Mouse (Mus musculus) erythroblast, embryonic 14.5 days (primary cell): ENCODE results near the gene Hist2h2bb. TPM values are rescaled to one million over a fixed set of nuclear protein-coding genes. Genes with fewer than 3 reads are reported as not detected.
"Not testable (repeated sequence)": the region's sequence is repeated elsewhere in the genome, so short reads cannot be mapped to it uniquely, and the experiment has no call there.

Experiments
- H3K27me3 ChIP-seq: 2 replicates; pipeline ENCODE4 v1.6.1; 2012; ENCODE audit warnings: inconsistent platforms; ENCODE audit not compliant: control insufficient read depth
- H3K36me3 ChIP-seq: 2 replicates; pipeline ENCODE4 v1.6.1; 2012; ENCODE audit warnings: mild to moderate bottlenecking, inconsistent platforms; ENCODE audit not compliant: control insufficient read depth
- H3K4me1 ChIP-seq: 2 replicates; pipeline ENCODE4 v1.6.1; 2012; ENCODE audit warnings: inconsistent platforms; ENCODE audit not compliant: control insufficient read depth
- H3K4me3 ChIP-seq: replicated peaks from 2 replicates; pipeline ENCODE3; 2012; ENCODE audit warnings: moderate library complexity, mild to moderate bottlenecking, inconsistent platforms
- H3K9me3 ChIP-seq: 2 replicates; pipeline ENCODE4 v1.6.1; 2012; ENCODE audit warnings: low read length, inconsistent platforms, mixed read lengths; ENCODE audit not compliant: control insufficient read depth
- GATA1 ChIP-seq: IDR thresholded peaks from 2 replicates; pipeline ENCODE4 v1.6.1; 2012; ENCODE audit warnings: low read length, inconsistent platforms, mixed read lengths
- TAL1 ChIP-seq: IDR thresholded peaks from 3 replicates; pipeline ENCODE4 v1.6.1; 2012; ENCODE audit warnings: low read length, inconsistent platforms, mixed read lengths
- polyA plus RNA-seq: library from polyadenylated mRNA; stranded (reverse); fragments of >175 nt; gene quantifications from 2 replicates; pipeline ENCODE4 v1.2.3, GENCODE M21; 2012

Gene Hist2h2bb
- polyA plus RNA-seq, 1 experiment: 1.4 TPM

GRCm38 (mm10) chr3:96230404-96230803, 39.1 kb upstream of the Hist2h2bb start:
- peaks cover 43% of the 10 kb centered on the region for H3K4me1 ChIP-seq
- H3K9me3 ChIP-seq: no peaks in the 10 kb centered on the region
- no peaks in the 10 kb centered on the region for H3K27me3 ChIP-seq

DNA sequence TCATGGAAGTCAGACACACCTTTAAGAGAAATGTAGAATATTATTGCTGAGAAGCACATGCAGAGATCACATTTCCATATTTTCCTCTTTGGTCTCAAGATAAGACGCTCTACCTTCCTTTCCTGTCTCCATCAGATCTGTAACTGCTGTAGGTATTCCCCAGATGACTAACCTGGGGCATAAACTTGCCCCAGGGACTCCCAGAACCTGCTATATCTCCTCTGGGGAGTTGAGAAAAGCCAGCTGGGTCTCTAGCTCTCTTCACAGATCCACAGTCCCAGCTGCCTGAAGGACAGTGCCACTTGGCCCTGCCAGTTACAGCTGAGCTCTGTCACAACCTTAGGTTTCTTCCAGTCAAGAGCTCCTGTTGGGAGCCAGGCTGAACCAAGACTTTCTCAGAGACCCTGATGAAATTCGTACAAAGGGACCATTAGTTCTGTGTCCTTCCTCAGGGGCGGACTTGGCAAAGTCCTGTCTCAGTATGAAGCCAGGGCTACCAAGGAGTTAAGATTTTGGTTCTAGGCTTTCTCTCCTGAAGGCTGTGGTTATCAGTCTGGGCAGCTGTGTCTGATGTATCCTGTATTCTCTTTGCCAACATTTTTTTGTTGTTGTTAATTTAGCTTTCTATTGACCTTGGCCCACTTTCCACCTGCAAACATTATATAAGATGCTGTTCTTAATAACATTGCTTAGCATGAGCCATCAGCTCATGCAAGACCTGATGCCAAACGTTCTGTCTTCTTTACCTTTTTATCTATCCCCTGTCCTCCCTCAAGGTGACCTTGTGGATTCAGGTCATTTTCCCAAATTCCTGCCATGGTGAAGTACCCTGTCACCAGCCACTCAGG, 38.4 kb upstream of the Hist2h2bb start:
- TF ChIP-seq GATA1 (no peak), TAL1 (no peak)
- H3K9me3 ChIP-seq: no peaks in the 10 kb centered on the region
- H3K4me1 ChIP-seq: peaks cover 42% of the 10 kb centered on the region
- H3K4me3 ChIP-seq: no peak overlapping the region
- peaks cover 22% of the 10 kb centered on the region for H3K36me3 ChIP-seq
- no peaks in the 10 kb centered on the region for H3K27me3 ChIP-seq

More at GRCm38 (mm10) chr3:96230404-96230803, 39.1 kb upstream of the Hist2h2bb start:
- TF ChIP-seq GATA1 (no peak), TAL1 (no peak)
- peaks cover 26% of the 10 kb centered on the region for H3K36me3 ChIP-seq
- H3K4me3 ChIP-seq: no peak overlapping the region

DNA sequence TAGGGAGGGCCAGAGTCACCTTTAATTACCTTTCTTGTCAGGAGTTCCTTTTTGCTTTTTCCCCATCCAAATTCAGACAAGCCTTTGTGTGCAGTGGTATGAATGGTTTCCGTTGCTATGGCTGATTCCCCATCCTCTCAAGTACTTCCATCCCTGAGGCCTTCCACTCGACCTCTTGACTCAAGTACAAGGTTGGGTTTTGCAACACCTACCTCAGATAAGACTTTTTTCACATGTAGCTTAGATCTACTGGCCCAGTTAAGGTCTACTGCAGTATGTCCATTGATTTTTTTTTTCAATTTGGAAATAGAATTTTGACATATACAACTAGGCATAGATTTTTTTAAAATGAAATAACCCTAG, 37.8 kb upstream of the Hist2h2bb start:
- Histone ChIP-seq H3K36me3 (peaks cover 19% of the 10 kb centered on the region), H3K4me3 (no peak overlapping the region), H3K9me3 (no peaks in the 10 kb centered on the region), H3K4me1 (peaks cover 41% of the 10 kb centered on the region), H3K27me3 (no peaks in the 10 kb centered on the region)
- TF ChIP-seq TAL1 (no peak), GATA1 (no peak)

GRCm38 (mm10) chr3:96234914-96235313, 34.6 kb upstream of the Hist2h2bb start:
- no peaks in the 10 kb centered on the region for H3K27me3 ChIP-seq
- H3K4me3 ChIP-seq: peak overlapping the region; percentile 65
- peaks cover 44% of the 10 kb centered on the region for H3K4me1 ChIP-seq
- TF ChIP-seq GATA1 (no peak), TAL1 (no peak)
- peaks cover 2% of the 10 kb centered on the region; the same call in 1 of the 2 replicates for H3K36me3 ChIP-seq
- no peaks in the 10 kb centered on the region for H3K9me3 ChIP-seq

DNA sequence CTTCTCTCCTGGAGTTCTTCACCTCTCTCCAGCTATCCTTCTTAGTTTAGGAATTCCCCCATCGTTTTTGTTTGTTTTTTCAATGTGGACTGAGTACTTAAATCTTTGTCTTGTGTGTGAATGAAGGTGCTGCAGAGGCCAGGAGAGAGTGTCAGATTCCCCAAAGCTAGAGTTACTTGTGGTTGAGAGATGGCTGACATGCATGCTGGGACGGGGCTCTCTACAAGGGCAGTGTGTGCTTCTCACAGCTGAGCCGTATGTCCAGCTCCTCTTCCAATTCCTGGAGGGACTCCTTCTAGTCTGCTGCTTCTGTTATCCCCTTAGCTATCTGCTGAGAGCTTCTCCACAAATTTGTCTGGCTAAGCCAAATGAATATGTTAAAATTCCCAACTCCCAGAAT, 33.7 kb upstream of the Hist2h2bb start:
- TF ChIP-seq TAL1: no peak
- peaks cover 49% of the 10 kb centered on the region for H3K4me1 ChIP-seq
- peak overlapping the region; percentile 65 for H3K4me3 ChIP-seq
- no peaks in the 10 kb centered on the region for H3K27me3 ChIP-seq
- peaks cover 2% of the 10 kb centered on the region; the same call in 1 of the 2 replicates for H3K36me3 ChIP-seq
- H3K9me3 ChIP-seq: no peaks in the 10 kb centered on the region

DNA sequence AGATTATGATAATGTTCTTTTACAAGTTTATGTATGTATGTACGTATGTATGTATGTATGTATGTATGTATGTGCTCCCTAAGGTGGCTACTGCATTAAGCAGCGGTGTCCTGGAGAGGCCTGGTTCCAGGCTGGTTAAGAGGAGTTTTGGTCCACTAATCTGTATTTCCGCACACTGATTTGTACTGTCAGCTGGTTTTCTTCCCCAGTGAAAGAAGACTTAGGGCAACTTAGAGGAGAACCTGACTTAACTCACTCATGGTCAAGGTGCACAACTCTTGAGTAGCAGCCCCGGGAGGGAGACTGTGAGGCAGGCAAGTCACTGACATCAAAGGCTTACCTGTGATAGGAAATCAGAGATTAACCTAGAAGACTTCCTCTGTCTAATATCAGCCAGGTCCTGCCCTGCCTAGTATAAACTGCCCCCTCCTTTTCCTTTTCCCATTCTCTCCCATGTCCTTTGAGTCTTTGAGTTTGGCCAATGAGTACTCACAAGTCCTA, 32.7 kb upstream of the Hist2h2bb start:
- TF ChIP-seq TAL1 (no peak), GATA1 (no peak)
- Histone ChIP-seq H3K4me1 (peaks cover 52% of the 10 kb centered on the region), H3K27me3 (no peaks in the 10 kb centered on the region)

DNA sequence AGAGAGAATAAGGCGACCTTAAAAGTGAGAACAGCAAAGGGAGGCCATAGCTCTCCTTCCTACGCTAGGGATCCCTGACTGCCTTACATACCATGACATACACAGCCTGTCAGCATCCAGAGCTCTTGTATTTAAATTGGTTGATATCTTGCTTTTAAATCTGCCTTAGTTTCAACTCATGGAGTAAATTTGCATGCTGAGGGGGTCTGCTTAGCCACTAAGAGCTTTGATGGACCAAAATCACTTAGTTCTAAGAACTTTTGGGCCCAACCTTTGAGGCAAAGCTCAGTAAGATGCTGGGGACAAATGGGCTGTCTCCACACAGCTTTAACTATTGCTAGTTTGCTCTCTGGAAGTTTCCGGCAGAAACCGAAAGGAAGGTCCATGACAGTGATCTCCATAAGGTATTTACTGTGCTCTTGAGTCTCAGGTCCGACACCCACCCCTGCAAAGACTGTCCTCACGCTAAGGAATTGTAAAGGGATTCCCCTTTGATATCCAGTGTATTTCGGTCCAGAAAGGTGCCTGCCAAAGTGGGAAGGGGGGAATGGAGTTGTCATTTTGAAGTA, 32.1 kb upstream of the Hist2h2bb start:
- H3K4me1 ChIP-seq: peaks cover 52% of the 10 kb centered on the region
- TF ChIP-seq GATA1 (no peak), TAL1 (no peak)
- H3K27me3 ChIP-seq: no peaks in the 10 kb centered on the region
- peaks cover 12% of the 10 kb centered on the region for H3K36me3 ChIP-seq
- peak overlapping the region; percentile 65 for H3K4me3 ChIP-seq
- no peaks in the 10 kb centered on the region for H3K9me3 ChIP-seq

More for the DNA sequence above, 32.7 kb upstream of the Hist2h2bb start:
- Histone ChIP-seq H3K4me3 (peak overlapping the region; percentile 65), H3K9me3 (no peaks in the 10 kb centered on the region), H3K36me3 (peaks cover 8% of the 10 kb centered on the region)

DNA sequence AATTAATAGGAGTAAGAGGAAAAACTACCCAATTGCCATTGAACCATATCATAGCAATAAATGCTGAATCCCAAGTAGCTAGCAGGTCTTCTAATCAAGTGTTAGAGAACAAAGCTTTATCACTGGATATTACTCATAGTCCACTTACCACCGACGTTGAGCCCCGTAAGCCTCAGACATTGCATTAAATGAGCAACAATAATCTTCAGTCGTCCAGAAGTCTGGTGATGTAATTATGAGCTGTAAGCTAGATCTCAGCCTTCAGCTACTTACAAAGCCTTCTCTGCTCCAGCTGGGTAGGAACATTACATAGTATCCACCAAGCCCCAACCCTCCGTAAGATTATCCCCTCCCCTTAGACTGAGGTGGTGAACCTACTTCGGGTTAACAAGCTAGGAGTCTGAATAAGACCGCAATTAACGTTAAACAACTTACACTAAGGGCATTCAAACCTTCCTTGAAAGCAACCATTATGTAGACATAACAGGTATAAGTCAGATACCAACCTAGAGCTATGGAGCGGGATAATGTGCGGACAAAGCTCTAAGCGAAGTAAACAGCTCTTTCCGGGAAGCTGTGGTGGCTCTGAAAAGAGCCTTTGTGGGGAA, 31.5 kb upstream of the Hist2h2bb start:
- H3K4me1 ChIP-seq: peaks cover 56% of the 10 kb centered on the region
- H3K36me3 ChIP-seq: peaks cover 13% of the 10 kb centered on the region
- no peaks in the 10 kb centered on the region for H3K27me3 ChIP-seq
- TF ChIP-seq TAL1 (no peak), GATA1 (no peak)
- peak overlapping the region; percentile 65 for H3K4me3 ChIP-seq
- H3K9me3 ChIP-seq: no peaks in the 10 kb centered on the region

DNA sequence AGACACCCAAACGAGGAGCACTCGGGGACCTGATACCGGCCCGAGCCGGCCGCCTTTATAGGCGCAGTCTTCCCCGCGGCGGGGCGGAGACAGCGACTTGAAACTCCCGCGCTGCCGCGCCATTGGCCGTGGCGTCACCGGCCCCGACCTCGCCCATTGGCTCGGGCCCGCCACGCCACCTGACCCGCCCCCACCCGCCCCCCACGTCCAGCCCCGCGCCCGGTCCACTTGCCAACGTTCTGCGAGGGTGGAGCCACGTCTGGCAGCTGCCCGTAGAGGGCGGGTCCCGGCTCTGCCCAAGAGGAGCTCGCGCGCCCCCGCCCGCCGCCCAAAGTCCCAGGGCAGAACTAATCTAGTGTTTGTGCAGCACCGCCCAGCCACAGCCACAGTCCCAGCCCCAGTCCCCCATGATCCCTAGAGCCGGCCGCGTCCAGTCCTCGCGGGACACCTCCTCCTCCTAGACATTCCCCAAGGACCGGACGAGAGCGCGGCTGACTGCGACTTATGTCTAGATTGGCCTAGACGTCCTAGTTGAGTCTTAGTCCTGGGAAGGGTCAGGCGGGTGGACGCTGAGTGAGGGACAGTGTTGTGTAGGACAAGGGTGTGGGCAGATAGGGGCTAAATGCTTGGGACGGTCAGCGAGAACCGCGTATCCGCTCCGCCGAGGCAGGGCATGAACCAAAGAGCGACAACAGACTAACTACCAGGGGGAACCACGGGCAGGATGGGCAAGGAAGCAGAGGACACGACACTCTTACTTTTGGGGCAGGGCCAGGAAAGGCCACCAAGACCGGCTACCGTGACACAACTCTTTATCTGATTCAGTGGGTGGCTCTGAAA, 30.4 kb upstream of the Hist2h2bb start, which contains the start of gene Hist2h3c2:
Hist2h3c2 (minus strand) TSS at position 174 of the 840 bp plus-strand sequence.
- H3K36me3 ChIP-seq: peaks cover 18% of the 10 kb centered on the region
- H3K9me3 ChIP-seq, H3K27me3 ChIP-seq: not testable (repeated sequence)
- H3K4me1 ChIP-seq: peaks cover 66% of the 10 kb centered on the region
- peak within 1 kb of the TSS; percentile 65 for H3K4me3 ChIP-seq

GRCm38 (mm10) chr3:96239949-96240798, 29.4 kb upstream of the Hist2h2bb start, which contains the start of gene Hist2h2aa2:
Hist2h2aa2 (minus strand) TSS chr3:96240276.
- Histone ChIP-seq H3K36me3 (peaks cover 20% of the 10 kb centered on the region), H3K4me1 (peaks cover 74% of the 10 kb centered on the region), H3K4me3 (peak within 1 kb of the TSS; percentile 60)
- not testable (repeated sequence) for H3K27me3 ChIP-seq, H3K9me3 ChIP-seq
